Mouse (Mus musculus) limb, embryonic 10.5 days (tissue): ENCODE data around the gene 2610528A11Rik. TPM values are rescaled to one million over a fixed set of nuclear protein-coding genes. Genes with fewer than 3 reads are reported as not detected.
"Not testable (repeated sequence)": the region's sequence is repeated elsewhere in the genome, so short reads cannot be mapped to it uniquely, and the experiment has no call there.

Experiments
- DNase-seq: peaks from one replicate; pipeline ENCODE4 v3.0.0-alpha.2; 2017; ENCODE audit warnings: low spot score
- H3K27ac ChIP-seq: fragments of 300-500 bp; sonication (generic); 2 replicates; pipeline ENCODE4 v1.5.1; 2016; ENCODE audit warnings: mild to moderate bottlenecking
- H3K27me3 ChIP-seq: fragments of 300-500 bp; sonication (generic); 2 replicates; pipeline ENCODE4 v1.6.1; 2016; ENCODE audit warnings: low read depth, mild to moderate bottlenecking; ENCODE audit not compliant: poor library complexity, severe bottlenecking
- H3K36me3 ChIP-seq: fragments of 300-500 bp; sonication (generic); 2 replicates; pipeline ENCODE4 v1.6.1; 2016; ENCODE audit warnings: mild to moderate bottlenecking, moderate library complexity
- H3K4me1 ChIP-seq: fragments of 300-500 bp; sonication (generic); 2 replicates; pipeline ENCODE4 v1.6.1; 2016
- H3K4me3 ChIP-seq: fragments of 300-500 bp; sonication (generic); 2 replicates; pipeline ENCODE4 v1.5.1; 2016; ENCODE audit warnings: mild to moderate bottlenecking, moderate library complexity
- H3K9me3 ChIP-seq: fragments of 300-500 bp; sonication (generic); replicated peaks from 2 replicates; pipeline ENCODE4 v1.6.1; 2016; ENCODE audit warnings: mild to moderate bottlenecking
- WGBS: fragments of 180-500 bp; shearing (Covaris S2); methylation state at CpG from one replicate; pipeline ENCODE4 v1.1.7; 2016; 5-methylcytosine and 5-hydroxymethylcytosine counted together
- polyA plus RNA-seq: library from polyadenylated mRNA; unstranded; fragments of >200 nt; fragmentation: Nextera tagmentation; extraction: Ambion mirVana; gene quantifications from 2 replicates; pipeline ENCODE4 v1.2.1, GENCODE M21; 2016

2610528A11Rik gene
- polyA plus RNA-seq = 2.7 and 3.5 TPM in 2 replicates

- no peak for DNase-seq
- no peak within 1 kb of the TSS for H3K4me3 ChIP-seq
- no peaks in the 10 kb centered on the region for H3K27me3 ChIP-seq
- no peaks in the 10 kb centered on the region for H3K36me3 ChIP-seq
- H3K9me3 ChIP-seq = no peaks in the 10 kb centered on the region
- peaks cover 15% of the 10 kb centered on the region for H3K4me1 ChIP-seq
- H3K27ac ChIP-seq = no peak within 1 kb of the TSS
- 71% methylated on average over 3 of the region's 3 CpGs for WGBS
These were observed at the start of gene 2610528A11Rik for GRCm38 (mm10) chr14:37113922-37114321. TSS of gene 2610528A11Rik (minus strand) at chr14:37114022.

- H3K36me3 ChIP-seq = no peaks in the 10 kb centered on the region
- H3K27me3 ChIP-seq = no peaks in the 10 kb centered on the region
- DNase-seq = no peak
- WGBS = 90% methylated on average over 4 of the region's 4 CpGs
- no peak overlapping the region for H3K4me3 ChIP-seq
- no peak overlapping the region for H3K27ac ChIP-seq
- no peaks in the 10 kb centered on the region for H3K4me1 ChIP-seq
- H3K9me3 ChIP-seq = no peaks in the 10 kb centered on the region
These were observed 49.6 kb upstream of the 2610528A11Rik start for GRCm38 (mm10) chr14:37163277-37163956.

- Histone ChIP-seq H3K9me3 (no peaks in the 10 kb centered on the region), H3K27me3 (no peaks in the 10 kb centered on the region), H3K4me3 (no peak overlapping the region), H3K27ac (no peak overlapping the region), H3K4me1 (no peaks in the 10 kb centered on the region), H3K36me3 (no peaks in the 10 kb centered on the region)
- DNase-seq = no peak
- 84% methylated on average over 1 of the region's 1 CpGs for WGBS
These were observed 40.6 kb upstream of the 2610528A11Rik start for GRCm38 (mm10) chr14:37154391-37154790.

- WGBS = 81% methylated on average over 8 of the region's 8 CpGs
- H3K36me3 ChIP-seq = no peaks in the 10 kb centered on the region
- H3K4me1 ChIP-seq = peaks cover 1% of the 10 kb centered on the region; the same call in 1 of the 2 replicates
- H3K27ac ChIP-seq = no peak overlapping the region
- no peaks in the 10 kb centered on the region for H3K27me3 ChIP-seq
- H3K4me3 ChIP-seq = no peak overlapping the region
- no peak for DNase-seq
- no peaks in the 10 kb centered on the region for H3K9me3 ChIP-seq
These were observed 25.4 kb upstream of the 2610528A11Rik start for GRCm38 (mm10) chr14:37139051-37139710.

- not testable (repeated sequence) for H3K9me3 ChIP-seq, H3K36me3 ChIP-seq, H3K27me3 ChIP-seq, H3K27ac ChIP-seq, H3K4me3 ChIP-seq, DNase-seq, H3K4me1 ChIP-seq
- 86% methylated on average over 3 of the region's 3 CpGs for WGBS
These were observed 23.8 kb upstream of the 2610528A11Rik start for GRCm38 (mm10) chr14:37137596-37137995.

GRCm38 (mm10) chr14:37136110-37136509, 22.3 kb upstream of the 2610528A11Rik start:
- Histone ChIP-seq H3K36me3 (peaks cover 24% of the 10 kb centered on the region), H3K27me3 (no peaks in the 10 kb centered on the region), H3K9me3 (no peaks in the 10 kb centered on the region), H3K27ac (no peak overlapping the region), H3K4me3 (peak overlapping the region; percentile 90; the same call in 1 of the 2 replicates), H3K4me1 (peaks cover 6% of the 10 kb centered on the region; the same call in 1 of the 2 replicates)
- no peak for DNase-seq
- WGBS = 95% methylated on average over 4 of the region's 4 CpGs

GRCm38 (mm10) chr14:37135671-37136070, 21.8 kb upstream of the 2610528A11Rik start:
- Histone ChIP-seq H3K9me3 (no peaks in the 10 kb centered on the region), H3K36me3 (peaks cover 28% of the 10 kb centered on the region), H3K4me1 (peaks cover 6% of the 10 kb centered on the region; the same call in 1 of the 2 replicates), H3K27me3 (no peaks in the 10 kb centered on the region), H3K27ac (peak overlapping the region; percentile 70; the same call in 1 of the 2 replicates), H3K4me3 (peak overlapping the region; percentile 90)
- DNase-seq = no peak
- WGBS = 4% methylated on average over 10 of the region's 10 CpGs

- Histone ChIP-seq H3K27ac (peak within 1 kb of the TSS; percentile 90), H3K27me3 (no peaks in the 10 kb centered on the region), H3K4me1 (peaks cover 6% of the 10 kb centered on the region; the same call in 1 of the 2 replicates), H3K9me3 (no peaks in the 10 kb centered on the region), H3K4me3 (peak within 1 kb of the TSS; percentile 90), H3K36me3 (peaks cover 33% of the 10 kb centered on the region)
- WGBS = under 1% methylated on average over 38 of the region's 38 CpGs
- peak; percentile 91 for DNase-seq
These were observed 21.3 kb upstream of the 2610528A11Rik start, which contains the start of gene Ghitm for GRCm38 (mm10) chr14:37135127-37135593. TSS of gene Ghitm (minus strand) at chr14:37135272.

GRCm38 (mm10) chr14:37134304-37135126, 20.7 kb upstream of the 2610528A11Rik start:
- no peaks in the 10 kb centered on the region for H3K27me3 ChIP-seq
- DNase-seq = no peak
- peaks cover 39% of the 10 kb centered on the region for H3K36me3 ChIP-seq
- H3K4me1 ChIP-seq = peaks cover 6% of the 10 kb centered on the region; the same call in 1 of the 2 replicates
- peak overlapping the region; percentile 90 for H3K4me3 ChIP-seq
- no peaks in the 10 kb centered on the region for H3K9me3 ChIP-seq
- WGBS = 2% methylated on average over 40 of the region's 40 CpGs
- peak overlapping the region; percentile 90 for H3K27ac ChIP-seq

GRCm38 (mm10) chr14:37127652-37128051, 13.8 kb upstream of the 2610528A11Rik start:
- WGBS = 47% methylated on average over 4 of the region's 4 CpGs
- Histone ChIP-seq H3K9me3 (no peaks in the 10 kb centered on the region), H3K4me1 (no peaks in the 10 kb centered on the region), H3K4me3 (no peak overlapping the region), H3K27ac (no peak overlapping the region), H3K36me3 (peaks cover 96% of the 10 kb centered on the region), H3K27me3 (no peaks in the 10 kb centered on the region)
- DNase-seq = no peak

- peaks cover 41% of the 10 kb centered on the region for H3K36me3 ChIP-seq
- 96% methylated on average over 4 of the region's 4 CpGs for WGBS
- H3K4me3 ChIP-seq = no peak overlapping the region
These were observed 5.4 kb upstream of the 2610528A11Rik start for GRCm38 (mm10) chr14:37119233-37119632.

GRCm38 (mm10) chr14:37112931-37113330, 891 bp downstream of the 2610528A11Rik start:
- Histone ChIP-seq H3K4me3 (no peak overlapping the region), H3K27ac (no peak overlapping the region), H3K27me3 (no peaks in the 10 kb centered on the region), H3K9me3 (no peaks in the 10 kb centered on the region), H3K36me3 (no peaks in the 10 kb centered on the region), H3K4me1 (peaks cover 15% of the 10 kb centered on the region)
- no peak for DNase-seq
- 90% methylated on average over 7 of the region's 7 CpGs for WGBS

More at GRCm38 (mm10) chr14:37119233-37119632, 5.4 kb upstream of the 2610528A11Rik start:
- Histone ChIP-seq H3K4me1 (no peaks in the 10 kb centered on the region), H3K27me3 (no peaks in the 10 kb centered on the region), H3K27ac (no peak overlapping the region), H3K9me3 (no peaks in the 10 kb centered on the region)
- no peak for DNase-seq
